Mouse (Mus musculus) thymus, postnatal 4 days (tissue): ENCODE results near the gene Tap2.

Source experiments
- DNase-seq: peaks from one replicate; pipeline ENCODE4 v3.0.0; 2021

Gene Tap2

DNA sequence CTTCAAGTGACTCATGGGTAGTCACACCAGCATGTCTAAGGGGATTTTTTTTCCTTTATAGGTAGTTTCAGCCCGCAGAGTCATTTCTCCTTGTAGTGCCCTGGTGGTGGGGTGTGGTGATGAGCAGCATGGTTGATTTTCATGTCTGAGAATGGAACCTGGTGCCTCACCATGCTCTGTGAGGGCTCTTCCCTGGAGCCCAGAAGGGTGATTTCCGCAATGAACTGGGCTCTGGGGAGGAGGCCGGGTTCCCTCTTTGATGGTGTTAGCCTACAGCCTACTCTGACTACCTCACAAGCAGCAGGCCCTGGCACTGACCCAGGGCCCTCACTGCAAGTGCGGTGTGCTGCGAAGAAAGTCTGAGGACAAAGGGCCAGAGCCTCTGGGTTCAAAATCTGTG is at the start of gene Tap2:
Gene Tap2 (plus strand): TSS at position 84 of the 400 bp plus-strand sequence.
- peak; percentile 49 for DNase-seq

DNA sequence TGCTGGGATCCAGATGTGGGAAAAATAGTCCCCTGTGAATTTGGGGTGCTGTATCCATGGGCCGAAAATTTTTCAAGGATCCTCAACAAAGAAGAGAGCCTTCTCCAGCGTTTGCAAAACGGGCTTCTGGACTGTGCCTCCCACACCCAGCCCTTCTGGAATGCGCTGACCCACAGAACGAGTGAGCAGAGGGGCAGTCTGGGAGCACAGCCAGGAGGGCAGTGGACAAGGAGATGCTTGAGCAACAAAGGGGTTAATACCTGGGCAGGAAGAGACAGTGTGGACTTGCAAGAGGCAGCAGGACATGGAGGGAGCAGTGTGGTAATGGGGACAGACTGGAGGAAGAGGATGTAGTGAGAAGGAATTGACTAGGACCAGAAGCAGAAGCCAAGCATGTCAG is 47.8 kb upstream of the Tap2 start:
- no peak for DNase-seq

DNA sequence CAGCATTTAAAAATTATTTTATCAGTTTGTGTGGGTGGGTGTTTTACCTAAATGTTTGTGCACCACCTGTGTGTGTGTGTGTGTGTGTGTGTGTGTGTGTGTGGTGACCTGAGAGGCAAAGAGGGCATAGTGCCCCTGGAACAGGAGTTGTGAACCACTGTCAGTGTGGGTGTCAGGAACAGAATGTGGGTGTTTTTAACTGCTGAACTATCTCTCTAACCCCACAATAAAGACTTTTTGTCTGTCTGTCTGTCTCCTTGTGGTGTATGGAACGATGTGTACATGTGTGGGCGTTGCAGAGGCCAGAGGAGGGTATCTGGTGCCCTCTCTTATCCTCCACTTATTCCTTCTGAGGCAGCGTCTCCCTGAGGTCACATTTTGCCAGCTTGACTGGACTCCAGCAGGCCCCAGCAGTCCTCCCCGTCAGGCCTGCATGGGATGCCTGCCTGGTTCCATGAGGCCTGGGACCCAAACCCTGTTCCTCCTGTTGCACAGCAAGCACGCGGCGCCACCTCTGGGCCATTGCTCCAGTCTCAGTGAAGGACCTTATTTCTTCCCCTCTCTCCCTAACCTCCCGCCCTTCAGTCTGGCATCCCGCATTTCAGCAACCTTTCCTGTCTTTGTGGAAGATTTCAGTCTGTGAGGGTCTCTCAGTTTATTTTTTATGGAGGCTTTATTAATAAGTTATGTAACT is 39.0 kb upstream of the Tap2 start:
- DNase-seq, result peak; percentile 76

DNA sequence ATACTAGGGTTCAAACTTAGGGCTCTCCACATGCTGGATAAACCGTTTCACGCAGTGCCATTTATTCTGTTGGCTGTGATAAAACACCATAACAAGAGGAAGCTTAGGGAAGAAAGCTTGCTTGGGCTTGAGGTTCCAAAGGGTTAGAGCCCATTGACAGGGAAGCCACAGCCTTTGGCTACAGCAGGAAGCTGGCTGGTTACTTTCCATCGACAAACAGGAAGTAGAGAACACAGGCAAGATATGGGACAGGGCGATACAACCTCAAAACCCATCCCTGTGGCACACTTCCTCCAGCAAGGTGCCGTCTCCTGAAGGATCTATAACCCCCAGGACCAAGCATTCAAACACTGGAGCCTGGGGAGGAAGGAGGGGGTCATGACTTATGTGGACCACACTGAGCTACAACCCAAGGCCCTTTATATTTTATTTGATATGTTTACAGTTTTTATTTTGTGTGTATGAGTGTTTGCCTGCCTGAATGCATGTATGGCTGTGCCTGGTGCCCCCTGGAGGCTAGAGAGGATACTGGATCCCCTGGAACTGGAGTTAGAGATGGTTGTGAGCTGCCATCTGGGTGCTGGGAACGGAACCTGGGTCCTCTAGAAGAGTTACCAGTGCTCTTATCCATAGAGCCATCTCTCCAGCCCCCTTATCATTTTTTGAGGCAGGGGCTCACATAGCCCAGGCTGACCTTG is 38.1 kb upstream of the Tap2 start:
- peak; percentile 66 for DNase-seq

DNA sequence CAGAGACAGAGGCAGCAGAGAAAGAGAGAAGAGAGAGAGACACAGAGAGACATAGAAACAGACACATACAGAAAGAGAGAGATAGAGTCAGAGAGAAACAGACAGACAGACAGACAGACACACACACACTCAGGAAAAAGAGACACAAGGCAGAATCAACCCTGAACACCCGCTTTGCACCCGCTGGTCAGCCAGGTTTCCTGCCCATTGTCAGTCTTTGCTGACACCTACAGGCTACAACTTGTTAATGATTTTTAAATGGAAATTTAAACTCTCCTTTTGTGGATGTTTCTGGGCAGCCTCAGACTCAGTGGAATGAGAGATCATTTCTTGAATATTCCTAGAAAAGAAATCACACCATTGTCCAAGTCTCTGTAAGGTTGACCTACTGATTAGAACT is 34.0 kb upstream of the Tap2 start:
- DNase-seq, result peak; percentile 60

DNA sequence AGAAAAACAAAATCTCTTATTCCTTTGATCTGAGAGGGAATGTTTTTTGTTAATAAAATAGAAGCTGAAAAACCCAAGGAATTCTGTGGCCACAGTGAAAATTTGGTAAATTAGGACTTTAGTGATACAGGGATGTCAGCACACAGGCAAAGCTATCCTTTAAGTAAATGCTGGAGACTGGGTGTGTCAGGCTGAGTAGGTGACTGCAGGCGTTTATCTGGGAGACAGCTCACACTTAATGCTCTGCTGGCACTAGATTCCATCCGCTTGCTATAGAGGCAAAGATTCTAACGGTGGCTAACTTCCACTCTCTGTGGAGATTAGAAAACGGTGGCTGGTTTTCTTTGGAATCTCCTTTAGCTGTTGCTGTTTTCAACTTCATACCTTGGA is 32.8 kb upstream of the Tap2 start:
- no peak for DNase-seq

- DNase-seq, result peak; percentile 89
Measured at GRCm38 (mm10) chr17:34170877-34171498, 32.3 kb upstream of the Tap2 start.

DNA sequence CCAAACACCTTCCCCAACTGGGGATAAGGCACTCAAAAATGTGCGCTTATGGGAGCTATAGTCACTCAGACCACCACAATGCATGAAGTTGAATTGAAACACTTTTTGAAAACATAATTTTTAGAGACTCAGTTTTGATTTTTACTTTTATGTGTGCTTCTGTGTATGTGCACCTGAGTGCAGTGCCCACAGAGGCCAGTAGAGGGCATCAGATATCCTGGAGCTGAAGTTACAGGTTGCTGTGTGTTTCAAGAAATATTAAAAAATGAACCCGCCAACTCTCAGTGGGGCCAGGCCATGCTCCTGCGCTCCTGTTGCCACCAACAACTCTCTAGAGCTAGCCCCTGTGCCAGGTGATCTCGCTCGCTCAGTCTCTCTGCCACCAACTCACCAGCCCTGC is 30.8 kb upstream of the Tap2 start:
- peak; percentile 63 for DNase-seq

DNA sequence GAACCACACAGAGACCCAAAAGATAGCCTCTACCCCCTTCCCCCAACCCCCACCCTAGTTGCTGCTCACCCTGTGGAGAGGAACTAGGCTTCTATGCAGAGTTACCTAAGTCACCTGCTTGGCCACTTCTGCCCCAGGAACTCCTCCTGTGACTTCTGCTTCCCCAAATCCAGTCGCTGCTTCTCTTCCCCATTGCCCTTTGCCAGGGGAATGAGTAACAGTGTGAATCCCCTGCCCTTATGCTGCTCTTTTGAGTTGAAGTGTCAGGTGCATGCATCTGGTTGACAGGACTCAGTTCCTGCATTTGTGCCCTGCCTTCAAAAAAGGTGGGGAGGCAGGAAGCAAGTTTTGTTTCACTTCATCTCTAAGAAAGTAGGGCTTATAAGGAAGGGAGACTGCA is 29.3 kb upstream of the Tap2 start:
- no peak for DNase-seq

DNA sequence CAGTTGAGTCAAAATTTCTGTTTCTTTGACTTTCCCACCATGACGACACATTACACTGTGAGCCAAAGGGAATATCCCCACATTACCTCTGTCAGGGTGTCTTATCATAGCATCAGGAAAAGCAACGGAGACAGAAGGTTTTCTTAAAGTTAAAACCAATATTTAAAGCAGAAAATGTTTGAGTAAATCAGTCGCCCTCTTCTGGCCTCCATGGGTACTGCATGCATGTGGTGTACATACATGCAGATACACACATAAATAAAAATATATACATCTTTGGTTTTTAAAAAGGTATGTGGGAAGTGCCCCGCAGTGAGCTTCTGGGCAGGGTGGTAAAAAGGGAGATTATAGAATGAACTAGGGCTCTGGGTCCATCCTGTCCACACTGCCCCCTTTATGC is 26.1 kb upstream of the Tap2 start:
- DNase-seq, result peak; percentile 52

DNA sequence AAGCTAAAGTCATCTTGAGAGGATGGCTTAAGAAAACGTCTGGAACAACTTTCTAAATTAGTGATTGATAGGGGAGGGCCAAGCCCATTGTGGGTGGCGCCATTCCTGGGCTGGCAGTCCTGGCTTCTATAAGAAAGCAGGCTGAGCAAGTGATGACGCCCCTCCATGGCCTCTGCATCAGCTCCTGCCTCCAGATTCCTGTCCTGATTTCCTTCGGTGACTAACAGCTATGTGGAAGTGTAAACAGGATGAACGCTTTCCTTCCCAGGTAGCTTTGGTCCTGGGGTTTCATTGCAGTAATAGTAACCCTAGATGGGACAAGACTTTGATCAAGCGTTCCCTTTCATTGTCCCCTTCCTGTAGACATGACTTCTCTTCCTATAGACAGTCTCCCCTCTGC is 24.3 kb upstream of the Tap2 start:
- DNase-seq, result no peak

DNA sequence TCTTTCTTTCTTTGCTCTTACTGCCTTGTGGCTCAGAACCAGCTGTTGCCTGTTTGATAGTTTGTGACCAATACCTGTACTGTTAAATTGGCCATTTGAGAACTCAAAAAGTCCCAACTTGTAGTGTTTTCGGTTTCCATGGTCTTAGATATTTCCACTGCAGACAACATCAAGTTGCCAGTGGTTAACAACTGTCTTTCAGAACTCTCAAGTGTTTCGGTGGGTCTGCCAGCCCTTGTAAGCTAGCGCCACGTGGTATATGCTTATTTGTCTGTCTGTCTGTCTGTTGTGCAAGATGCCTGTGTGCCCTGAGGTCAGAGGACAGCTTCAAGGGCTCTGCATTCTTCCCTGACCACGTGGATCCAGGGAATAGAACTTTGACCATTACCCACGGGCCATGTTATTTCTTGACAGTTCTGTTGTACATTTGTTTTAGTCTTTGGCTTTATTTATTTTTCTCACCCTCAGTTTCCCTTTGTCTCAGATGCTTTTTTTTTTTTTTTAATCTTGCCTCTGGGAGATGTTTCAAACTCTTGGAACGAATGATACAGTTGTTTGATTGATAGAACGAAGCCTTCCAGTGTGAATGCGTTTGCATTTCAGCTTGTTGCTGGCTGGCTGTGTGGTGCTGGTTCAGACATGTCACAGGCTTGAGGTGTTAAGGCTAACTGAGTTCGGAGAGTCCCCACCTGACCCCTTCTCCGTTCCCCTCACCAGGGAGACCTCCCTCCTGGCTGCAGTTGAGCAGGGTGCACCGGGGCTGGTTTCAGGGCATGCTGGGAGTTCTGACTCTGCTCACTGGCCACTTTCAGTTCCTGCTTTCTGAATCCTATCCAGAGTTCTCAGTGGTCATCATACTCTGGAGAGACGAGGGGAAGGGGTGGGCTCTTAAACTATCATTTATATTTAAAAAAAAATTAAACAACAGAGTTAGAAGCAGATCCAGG is 23.1 kb upstream of the Tap2 start:
- no peak for DNase-seq

- no peak for DNase-seq
Measured at GRCm38 (mm10) chr17:34183564-34184219, 19.6 kb upstream of the Tap2 start.

GRCm38 (mm10) chr17:34185526-34185925 is 17.8 kb upstream of the Tap2 start:
- DNase-seq, result no peak

- DNase-seq, result no peak
Measured at GRCm38 (mm10) chr17:34186885-34187260, 16.5 kb upstream of the Tap2 start.

GRCm38 (mm10) chr17:34187261-34187916 is 15.9 kb upstream of the Tap2 start, which contains the start of the genes Tap1 and Psmb9:
TSS of gene Tap1 (plus strand) at chr17:34187553.
TSS of gene Psmb9 (minus strand) at chr17:34187764.
- peak; percentile 100 for DNase-seq

DNA sequence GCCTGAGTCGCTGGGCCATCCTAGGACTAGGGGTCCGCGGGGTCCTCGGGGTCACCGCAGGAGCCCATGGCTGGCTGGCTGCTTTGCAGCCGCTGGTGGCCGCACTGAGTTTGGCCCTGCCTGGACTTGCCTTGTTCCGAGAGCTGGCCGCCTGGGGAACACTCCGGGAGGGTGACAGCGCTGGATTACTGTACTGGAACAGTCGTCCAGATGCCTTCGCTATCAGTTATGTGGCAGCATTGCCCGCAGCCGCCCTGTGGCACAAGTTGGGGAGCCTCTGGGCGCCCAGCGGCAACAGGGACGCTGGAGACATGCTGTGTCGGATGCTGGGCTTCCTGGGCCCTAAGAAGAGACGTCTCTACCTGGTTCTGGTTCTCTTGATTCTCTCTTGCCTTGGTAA is 15.3 kb upstream of the Tap2 start:
- peak; percentile 68 for DNase-seq

DNA sequence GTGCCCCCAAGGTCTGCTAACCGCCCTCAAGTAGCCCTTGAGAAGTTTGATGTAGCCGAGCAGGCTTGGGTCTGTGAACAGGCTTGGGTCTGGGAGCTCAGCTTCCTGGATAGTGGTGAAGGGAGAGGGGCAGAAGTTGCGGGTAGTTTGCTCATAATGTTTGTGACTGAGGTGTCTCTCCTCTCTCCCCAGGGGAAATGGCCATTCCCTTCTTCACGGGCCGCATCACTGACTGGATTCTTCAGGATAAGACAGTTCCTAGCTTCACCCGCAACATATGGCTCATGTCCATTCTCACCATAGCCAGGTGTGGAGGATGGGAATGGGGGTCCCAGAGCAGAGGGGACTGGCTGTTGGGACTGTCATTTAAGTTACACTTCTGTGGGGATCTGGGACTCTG is 14.3 kb upstream of the Tap2 start:
- DNase-seq, result peak; percentile 25

GRCm38 (mm10) chr17:34192852-34193251 is 10.5 kb upstream of the Tap2 start:
- DNase-seq, result peak; percentile 33

DNA sequence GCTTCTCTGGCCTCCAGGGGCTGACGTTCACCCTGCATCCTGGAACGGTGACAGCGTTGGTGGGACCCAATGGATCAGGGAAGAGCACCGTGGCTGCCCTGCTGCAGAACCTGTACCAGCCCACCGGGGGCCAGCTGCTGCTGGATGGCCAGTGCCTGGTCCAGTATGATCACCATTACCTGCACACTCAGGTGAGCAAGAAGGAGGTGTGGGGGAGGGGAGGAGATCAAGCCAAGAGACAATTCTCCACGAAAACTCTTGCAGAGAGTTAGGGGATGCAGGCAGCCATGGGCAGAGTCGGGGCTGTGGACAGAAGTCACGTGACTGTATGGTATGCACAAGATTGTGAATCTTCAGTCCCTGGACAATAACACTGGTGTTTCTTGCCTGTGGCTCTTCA is 9.9 kb upstream of the Tap2 start:
- DNase-seq, result no peak

GRCm38 (mm10) chr17:34194723-34195122 is 8.6 kb upstream of the Tap2 start:
- no peak for DNase-seq

GRCm38 (mm10) chr17:34196491-34196890 is 6.8 kb upstream of the Tap2 start:
- peak; percentile 86 for DNase-seq
